Mouse (Mus musculus) megakaryocyte, embryonic 14.5 days (primary cell): Measurements from ENCODE around the gene Gng12.

Source experiments
- FLI1 ChIP-seq: IDR thresholded peaks from 2 replicates; pipeline ENCODE4 v1.6.1; 2012; ENCODE audit warnings: low read length, inconsistent platforms, mixed read lengths
- GATA1 ChIP-seq: IDR thresholded peaks from 3 replicates; pipeline ENCODE4 v1.6.1; 2012; ENCODE audit warnings: mixed read lengths, low read length, inconsistent platforms, borderline replicate concordance

- TF ChIP-seq GATA1 = no peak
- no peak for TF ChIP-seq FLI1
Observed at GRCm38 (mm10) chr6:67057991-67058696, 161.9 kb downstream of the Gng12 start.
